Mouse (Mus musculus) embryonic facial prominence, embryonic 12.5 days (tissue): ENCODE measurements around the gene Aldh5a1. TPM values are rescaled to one million over a fixed set of nuclear protein-coding genes. Genes with fewer than 3 reads are reported as not detected.
"Not testable (repeated sequence)": the region's sequence is repeated elsewhere in the genome, so short reads cannot be mapped to it uniquely, and the experiment has no call there.

Source experiments
- ATAC-seq: fragments of 200-750 bp; cut with Nextera tagmentation; 2 replicates; pipeline ENCODE4 v1.8.0; 2017; ENCODE audit not compliant: insufficient number of reproducible peaks, insufficient read depth, low FRiP score, low TSS enrichment
- H3K27ac ChIP-seq: fragments of 300-500 bp; sonication (generic); 2 replicates; pipeline ENCODE4 v1.5.1; 2016; ENCODE audit warnings: mild to moderate bottlenecking
- H3K27me3 ChIP-seq: fragments of 300-500 bp; sonication (generic); 2 replicates; pipeline ENCODE4 v1.6.1; 2016; ENCODE audit warnings: mild to moderate bottlenecking, moderate library complexity
- H3K36me3 ChIP-seq: fragments of 300-500 bp; sonication (generic); 2 replicates; pipeline ENCODE4 v1.6.1; 2016; ENCODE audit warnings: mild to moderate bottlenecking
- H3K4me1 ChIP-seq: fragments of 300-500 bp; sonication (generic); 2 replicates; pipeline ENCODE4 v1.6.1; 2016
- H3K4me2 ChIP-seq: fragments of 300-500 bp; sonication (generic); replicated peaks from 2 replicates; pipeline ENCODE4 v1.6.1; 2016; ENCODE audit warnings: mild to moderate bottlenecking, moderate library complexity
- H3K4me3 ChIP-seq: fragments of 300-500 bp; sonication (generic); 2 replicates; pipeline ENCODE4 v1.5.1; 2016; ENCODE audit warnings: mild to moderate bottlenecking
- H3K9ac ChIP-seq: fragments of 300-500 bp; sonication (generic); 2 replicates; pipeline ENCODE4 v1.6.1; 2016; ENCODE audit warnings: mild to moderate bottlenecking, moderate library complexity
- H3K9me3 ChIP-seq: fragments of 300-500 bp; sonication (generic); 2 replicates; pipeline ENCODE4 v1.6.1; 2016; ENCODE audit warnings: mild to moderate bottlenecking, moderate library complexity
- WGBS: fragments of 180-500 bp; shearing (Covaris S2); methylation state at CpG from one replicate; pipeline ENCODE4 v1.1.7; 2016; 5-methylcytosine and 5-hydroxymethylcytosine counted together
- polyA plus RNA-seq: library from polyadenylated mRNA; unstranded; fragments of >200 nt; fragmentation: Nextera tagmentation; extraction: Ambion mirVana; gene quantifications from 2 replicates; pipeline ENCODE4 v1.2.1, GENCODE M21; 2016

The Aldh5a1 gene
- 8.1 and 8.5 TPM in 2 replicates for polyA plus RNA-seq

- under 1% methylated on average over 75 of the region's 75 CpGs for WGBS
- H3K9ac ChIP-seq, result peak within 1 kb of the TSS; percentile 95
- ATAC-seq, result peak; percentile 64; the same call in 1 of the 2 replicates
Measured at GRCm38 (mm10) chr13:24937108-24937838, at the start of gene Aldh5a1. Aldh5a1 (minus strand) TSS chr13:24937661.

GRCm38 (mm10) chr13:24985435-24985834 is 48.0 kb upstream of the Aldh5a1 start:
- Histone ChIP-seq H3K4me2 (no peak overlapping the region), H3K9me3 (no peaks in the 10 kb centered on the region), H3K4me3 (no peak overlapping the region), H3K27ac (no peak overlapping the region), H3K4me1 (no peaks in the 10 kb centered on the region), H3K36me3 (peaks cover 10% of the 10 kb centered on the region; the same call in 1 of the 2 replicates), H3K27me3 (no peaks in the 10 kb centered on the region), H3K9ac (no peak overlapping the region)
- 34% methylated on average over 2 of the region's 2 CpGs for WGBS
- ATAC-seq, result no peak

More at GRCm38 (mm10) chr13:24937108-24937838, at the start of gene Aldh5a1:
- H3K36me3 ChIP-seq, result no peaks in the 10 kb centered on the region
- H3K27ac ChIP-seq, result peak within 1 kb of the TSS; percentile 65
- no peaks in the 10 kb centered on the region for H3K4me1 ChIP-seq
- peak within 1 kb of the TSS; percentile 76 for H3K4me2 ChIP-seq
- H3K27me3 ChIP-seq, result no peaks in the 10 kb centered on the region
- H3K9me3 ChIP-seq, result no peaks in the 10 kb centered on the region
- H3K4me3 ChIP-seq, result peak within 1 kb of the TSS; percentile 87

GRCm38 (mm10) chr13:24981031-24981430 is 43.6 kb upstream of the Aldh5a1 start:
- H3K4me3 ChIP-seq, result no peak overlapping the region
- no peaks in the 10 kb centered on the region for H3K9me3 ChIP-seq
- no peaks in the 10 kb centered on the region for H3K4me1 ChIP-seq
- H3K9ac ChIP-seq, result no peak overlapping the region
- no peak overlapping the region for H3K4me2 ChIP-seq
- H3K27ac ChIP-seq, result no peak overlapping the region
- no peaks in the 10 kb centered on the region for H3K27me3 ChIP-seq
- WGBS, result 86% methylated on average over 6 of the region's 6 CpGs
- no peak for ATAC-seq
- no peaks in the 10 kb centered on the region for H3K36me3 ChIP-seq

- no peak overlapping the region for H3K4me3 ChIP-seq
- ATAC-seq, result no peak
Measured at GRCm38 (mm10) chr13:24977820-24978342, 40.4 kb upstream of the Aldh5a1 start.

GRCm38 (mm10) chr13:24976384-24976783 is 38.9 kb upstream of the Aldh5a1 start:
- no peaks in the 10 kb centered on the region for H3K4me1 ChIP-seq
- no peaks in the 10 kb centered on the region for H3K9me3 ChIP-seq
- H3K9ac ChIP-seq, result no peak overlapping the region
- no peaks in the 10 kb centered on the region for H3K27me3 ChIP-seq
- H3K27ac ChIP-seq, result no peak overlapping the region
- H3K36me3 ChIP-seq, result no peaks in the 10 kb centered on the region
- 62% methylated on average over 4 of the region's 4 CpGs for WGBS
- no peak overlapping the region for H3K4me2 ChIP-seq
- no peak overlapping the region for H3K4me3 ChIP-seq
- ATAC-seq, result no peak

More at GRCm38 (mm10) chr13:24977820-24978342, 40.4 kb upstream of the Aldh5a1 start:
- no peak overlapping the region for H3K27ac ChIP-seq
- H3K36me3 ChIP-seq, result no peaks in the 10 kb centered on the region
- H3K27me3 ChIP-seq, result no peaks in the 10 kb centered on the region
- no peaks in the 10 kb centered on the region for H3K9me3 ChIP-seq
- no peak overlapping the region for H3K9ac ChIP-seq
- WGBS, result 85% methylated on average over 5 of the region's 5 CpGs
- H3K4me1 ChIP-seq, result no peaks in the 10 kb centered on the region
- no peak overlapping the region for H3K4me2 ChIP-seq

GRCm38 (mm10) chr13:24971776-24972175 is 34.3 kb upstream of the Aldh5a1 start:
- not testable (repeated sequence) for ATAC-seq, H3K4me2 ChIP-seq

GRCm38 (mm10) chr13:24965846-24966201 is 28.4 kb upstream of the Aldh5a1 start:
- Histone ChIP-seq H3K4me3 (peak overlapping the region; percentile 20), H3K9me3 (no peaks in the 10 kb centered on the region), H3K4me1 (0 out of 2 replicates have a peak, but pooled peaks cover 4% of the 10 kb centered on the region), H3K9ac (no peak overlapping the region), H3K27me3 (no peaks in the 10 kb centered on the region), H3K4me2 (peak overlapping the region; percentile 47), H3K27ac (no peak overlapping the region), H3K36me3 (no peaks in the 10 kb centered on the region)
- 42% methylated on average over 5 of the region's 5 CpGs for WGBS
- no peak for ATAC-seq

More at GRCm38 (mm10) chr13:24971776-24972175, 34.3 kb upstream of the Aldh5a1 start:
- WGBS, result 91% methylated on average over 3 of the region's 3 CpGs
- H3K4me1 ChIP-seq, H3K4me3 ChIP-seq, H3K27me3 ChIP-seq, H3K36me3 ChIP-seq, H3K27ac ChIP-seq, H3K9me3 ChIP-seq, H3K9ac ChIP-seq: not testable (repeated sequence)

- Histone ChIP-seq H3K9ac (no peak overlapping the region), H3K27me3 (no peaks in the 10 kb centered on the region), H3K4me2 (peak overlapping the region; percentile 47), H3K4me3 (peak overlapping the region; percentile 20), H3K36me3 (no peaks in the 10 kb centered on the region), H3K9me3 (no peaks in the 10 kb centered on the region), H3K27ac (no peak overlapping the region), H3K4me1 (0 out of 2 replicates have a peak, but pooled peaks cover 4% of the 10 kb centered on the region)
- ATAC-seq, result no peak
- WGBS, result 14% methylated on average over 15 of the region's 15 CpGs
Measured at GRCm38 (mm10) chr13:24965130-24965845, 27.8 kb upstream of the Aldh5a1 start.

GRCm38 (mm10) chr13:24962119-24962518 is 24.7 kb upstream of the Aldh5a1 start:
- no peak for ATAC-seq
- Histone ChIP-seq H3K9me3 (no peaks in the 10 kb centered on the region), H3K27me3 (no peaks in the 10 kb centered on the region), H3K4me2 (no peak overlapping the region), H3K4me3 (no peak overlapping the region), H3K4me1 (0 out of 2 replicates have a peak, but pooled peaks cover 4% of the 10 kb centered on the region), H3K36me3 (no peaks in the 10 kb centered on the region), H3K27ac (no peak overlapping the region), H3K9ac (no peak overlapping the region)
- 85% methylated on average over 8 of the region's 8 CpGs for WGBS

GRCm38 (mm10) chr13:24960084-24960483 is 22.6 kb upstream of the Aldh5a1 start:
- Histone ChIP-seq H3K9ac (no peak overlapping the region), H3K36me3 (no peaks in the 10 kb centered on the region), H3K27ac (no peak overlapping the region), H3K9me3 (no peaks in the 10 kb centered on the region), H3K27me3 (peaks cover 1% of the 10 kb centered on the region; the same call in 1 of the 2 replicates), H3K4me3 (no peak overlapping the region), H3K4me1 (no peaks in the 10 kb centered on the region), H3K4me2 (no peak overlapping the region)
- whole genome bisulfite sequencing, result 76% methylated on average over 3 of the region's 3 CpGs
- ATAC-seq, result no peak

GRCm38 (mm10) chr13:24958671-24959070 is 21.2 kb upstream of the Aldh5a1 start:
- H3K27ac ChIP-seq, result no peak overlapping the region
- H3K9me3 ChIP-seq, result no peaks in the 10 kb centered on the region
- WGBS, result 90% methylated on average over 11 of the region's 11 CpGs
- no peaks in the 10 kb centered on the region for H3K4me1 ChIP-seq
- no peak overlapping the region for H3K4me3 ChIP-seq
- no peak for ATAC-seq
- H3K36me3 ChIP-seq, result no peaks in the 10 kb centered on the region
- peaks cover 3% of the 10 kb centered on the region; the same call in 1 of the 2 replicates for H3K27me3 ChIP-seq
- no peak overlapping the region for H3K4me2 ChIP-seq
- H3K9ac ChIP-seq, result no peak overlapping the region
